Mouse (Mus musculus) activated CD4-positive, CD25-positive, alpha-beta regulatory T cell, adult 4 months (primary cell): ENCODE measurements around the gene Vmn2r115. TPM values are rescaled to one million over a fixed set of nuclear protein-coding genes. Genes with fewer than 3 reads are reported as not detected.
"Not testable (repeated sequence)": the region's sequence is repeated elsewhere in the genome, so short reads cannot be mapped to it uniquely, and the experiment has no call there.

ENCODE experiments used
- ATAC-seq: one replicate; pipeline ENCODE4 v1.8.0; 2017
- polyA plus RNA-seq, 2 experiments: library from polyadenylated mRNA; unstranded; fragments of 100-300 nt; shearing (Covaris generic); gene quantifications; one replicate each; pipeline ENCODE4 v1.2.1; 2017

Vmn2r115 gene
- polyA plus RNA-seq = under 1 TPM in 1 of 2 experiments, not detected in 1; 0.03 TPM

DNA sequence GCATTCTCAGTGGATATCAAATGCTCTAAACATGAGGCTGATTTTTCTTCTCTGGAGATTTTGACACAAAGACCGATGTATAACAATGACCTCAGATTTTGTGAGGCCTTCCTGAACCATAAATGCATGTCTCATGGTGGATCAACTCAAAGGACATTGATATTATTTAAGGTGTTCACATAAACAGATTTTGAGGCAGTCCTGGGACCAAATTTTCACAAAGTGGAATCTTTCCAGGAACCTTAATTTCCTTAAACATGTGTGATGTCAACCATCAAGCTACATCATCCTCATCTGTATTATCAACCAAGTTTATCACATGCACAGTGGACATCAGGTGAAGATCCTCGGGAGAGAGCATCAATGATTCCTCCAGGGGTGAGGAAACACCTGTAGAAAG is at the start of gene Vmn2r115:
Vmn2r115 (plus strand) TSS at position 301 of the 400 bp plus-strand sequence.
- ATAC-seq = not testable (repeated sequence)

DNA sequence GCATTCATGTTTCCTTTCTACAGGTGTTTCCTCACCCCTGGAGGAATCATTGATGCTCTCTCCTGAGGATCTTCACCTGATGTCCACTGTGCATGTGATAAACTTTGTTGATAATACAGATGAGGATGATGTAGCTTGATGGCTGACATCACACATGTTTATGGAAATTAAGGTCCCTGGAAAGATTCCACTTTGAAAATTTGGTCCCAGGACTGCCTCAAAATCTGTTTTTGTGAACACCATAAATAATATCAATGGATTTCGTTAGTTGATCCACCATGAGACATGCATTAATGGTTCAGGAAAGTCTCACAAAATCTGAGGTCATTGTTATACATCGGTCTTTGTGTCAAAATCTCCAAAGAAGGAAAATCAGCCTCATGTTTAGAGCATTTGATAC is 31.1 kb upstream of the Vmn2r115 start, which contains the start of gene Vmn2r114:
Vmn2r114 (minus strand) TSS at position 101 of the 400 bp plus-strand sequence.
- ATAC-seq = not testable (repeated sequence)

DNA sequence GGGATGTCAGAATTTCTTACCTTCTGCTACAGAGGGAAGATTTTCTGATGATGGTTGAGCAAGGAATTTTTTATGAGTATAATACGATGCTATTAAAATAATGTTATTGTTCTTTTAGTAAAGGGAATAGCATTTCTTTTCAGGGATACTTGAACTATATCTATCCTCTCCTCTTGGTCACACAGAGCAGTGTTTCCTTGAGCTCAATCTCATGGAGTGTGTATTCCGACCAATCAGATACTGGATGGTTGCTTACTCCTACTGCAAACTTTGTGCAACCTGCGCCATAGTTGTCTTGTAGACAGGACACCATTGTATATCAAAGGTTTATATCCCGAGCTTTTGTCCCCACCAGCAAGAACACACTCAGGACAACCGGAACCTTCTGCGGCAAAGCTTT is 12.9 kb upstream of the Vmn2r115 start:
- ATAC-seq = no peak

GRCm38 (mm10) chr17:23351644-23352043 is 8.1 kb downstream of the Vmn2r115 start:
- ATAC-seq = no peak

DNA sequence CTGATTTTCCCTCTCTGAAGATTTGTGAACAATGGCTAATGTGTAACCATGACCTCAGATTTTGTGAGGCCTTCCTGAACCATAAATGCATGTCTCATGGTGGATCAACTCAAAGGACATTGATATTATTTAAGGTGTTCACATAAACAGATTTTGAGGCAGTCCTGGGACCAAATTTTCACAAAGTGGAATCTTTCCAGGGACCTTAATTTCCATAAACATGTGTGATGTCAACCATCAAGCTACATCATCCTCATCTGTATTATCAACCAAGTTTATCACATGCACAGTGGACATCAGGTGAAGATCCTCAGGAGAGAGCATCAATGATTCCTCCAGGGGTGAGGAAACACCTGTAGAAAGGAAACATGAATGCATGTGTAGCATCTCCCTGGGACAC is 40.8 kb downstream of the Vmn2r115 start, which contains the start of gene Vmn2r116:
Vmn2r116 (plus strand) TSS at position 301 of the 400 bp plus-strand sequence.
- ATAC-seq = not testable (repeated sequence)

Other genes with a start within 250 kb of the Vmn2r115 start
- 10 to 100 TPM in 1 of 2 experiments, 1 to 10 TPM in 1; 9.4 to 13.8 TPM for gene Zfp40, start 150.5 kb upstream of the Vmn2r115 start, polyA plus RNA-seq
- gene Vmn2r114, start 31.2 kb upstream of the Vmn2r115 start, polyA plus RNA-seq = under 1 TPM; 0.09 to 0.15 TPM
- gene Vmn2r116, start 40.9 kb downstream of the Vmn2r115 start, polyA plus RNA-seq = not detected
- gene Vmn2r117, start 136.0 kb downstream of the Vmn2r115 start, polyA plus RNA-seq = not detected
- gene Zfp213, start 220.5 kb downstream of the Vmn2r115 start, polyA plus RNA-seq = 1 to 10 TPM; 4.3 to 4.9 TPM